Mouse (Mus musculus) CH12.LX (cell line): ENCODE measurements around the gene 4930402H24Rik. TPM values are rescaled to one million over a fixed set of nuclear protein-coding genes. Genes with fewer than 3 reads are reported as not detected.

Source experiments
- DNase-seq: peaks from one replicate; pipeline ENCODE4 v3.0.0-alpha.2; 2013; ENCODE audit errors: extremely low read depth
- H3K27ac ChIP-seq: 2 replicates; pipeline ENCODE4 v1.5.1; 2012; ENCODE audit warnings: low read depth, mild to moderate bottlenecking, control low read depth, moderate library complexity; ENCODE audit not compliant: insufficient read depth
- H3K27me3 ChIP-seq: replicated peaks from 2 replicates; pipeline ENCODE3; 2012; ENCODE audit warnings: inconsistent platforms
- H3K36me3 ChIP-seq, 2 experiments: replicated peaks in 1 of 2; 2 replicates each; pipeline versions ENCODE3 to v1.6.1; 2012; ENCODE audit warnings: inconsistent platforms in 1 of 2, low read length in 1 of 2, mild to moderate bottlenecking in 1 of 2, mixed read lengths in 1 of 2, moderate library complexity in 1 of 2; ENCODE audit not compliant: control insufficient read depth in 1 of 2, insufficient read depth in 1 of 2
- H3K4me1 ChIP-seq, 2 experiments: 2 replicates each; pipeline ENCODE4 v1.6.1; 2012; ENCODE audit warnings: inconsistent platforms in 1 of 2, moderate library complexity in 1 of 2; ENCODE audit not compliant: insufficient read depth in 2 of 2, control insufficient read depth in 1 of 2
- H3K4me2 ChIP-seq: 2 replicates; pipeline ENCODE4 v1.6.1; 2012; ENCODE audit warnings: low read depth, mild to moderate bottlenecking, control low read depth; ENCODE audit not compliant: poor library complexity, insufficient read depth, severe bottlenecking
- H3K4me3 ChIP-seq, 3 experiments: fragments of 150-350 bp in 1 of 3; sonication (generic) in 1 of 3; replicated peaks in 1 of 3; 2 replicates each; pipeline versions ENCODE3 to v1.5.1; 2011 to 2012; ENCODE audit warnings: low read depth in 2 of 3, low read length in 2 of 3, mild to moderate bottlenecking in 2 of 3, moderate library complexity in 2 of 3, control low read depth in 1 of 3, improper control_type of control experiment in 1 of 3, inconsistent platforms in 1 of 3, mixed read lengths in 1 of 3; ENCODE audit not compliant: poor library complexity in 1 of 3
- H3K79me2 ChIP-seq: replicated peaks from 2 replicates; pipeline ENCODE4 v1.6.1; 2012; ENCODE audit warnings: mild to moderate bottlenecking, moderate library complexity; ENCODE audit not compliant: control insufficient read depth, poor library complexity, insufficient read depth, severe bottlenecking; ENCODE audit errors: extremely low read depth
- H3K9ac ChIP-seq: 2 replicates; pipeline ENCODE4 v1.6.1; 2012; ENCODE audit warnings: low read depth, mild to moderate bottlenecking, control low read depth, moderate library complexity; ENCODE audit not compliant: insufficient read depth
- H3K9me3 ChIP-seq: replicated peaks from 2 replicates; pipeline ENCODE3; 2012; ENCODE audit warnings: low read length, inconsistent platforms, mixed read lengths
- BHLHE40 ChIP-seq: IDR thresholded peaks from 2 replicates; pipeline ENCODE4 v1.6.1; 2011; ENCODE audit warnings: mild to moderate bottlenecking, low read depth, low read length, improper control_type of control experiment
- CHD2 ChIP-seq: IDR thresholded peaks from 2 replicates; pipeline ENCODE4 v1.6.1; 2011; ENCODE audit warnings: low read length, improper control_type of control experiment
- CTCF ChIP-seq, 2 experiments: IDR thresholded peaks in 1 of 2; conservative IDR thresholded peaks in 1 of 2; 2 replicates each; pipeline ENCODE4 v1.5.1; 2011 to 2012; ENCODE audit warnings: low read depth in 2 of 2, low read length in 2 of 2, improper control_type of control experiment in 1 of 2, inconsistent platforms in 1 of 2, mild to moderate bottlenecking in 1 of 2, moderate library complexity in 1 of 2
- E2F4 ChIP-seq: IDR thresholded peaks from 2 replicates; pipeline ENCODE4 v1.6.1; 2011; ENCODE audit warnings: low read depth, low read length, improper control_type of control experiment; ENCODE audit not compliant: insufficient replicate concordance
- EP300 ChIP-seq: IDR thresholded peaks from 2 replicates; pipeline ENCODE4 v1.6.1; 2011; ENCODE audit warnings: low read length, improper control_type of control experiment
- ETS1 ChIP-seq: conservative IDR thresholded peaks from 2 replicates; pipeline ENCODE4 v1.6.1; 2012; ENCODE audit warnings: low read depth, mild to moderate bottlenecking, inconsistent platforms, low read length, improper control_type of control experiment, moderate library complexity
- GABPA ChIP-seq: IDR thresholded peaks from 2 replicates; pipeline ENCODE4 v1.6.1; 2012; ENCODE audit warnings: low read depth, low read length, improper control_type of control experiment, inconsistent platforms; ENCODE audit not compliant: insufficient replicate concordance
- KAT2A ChIP-seq: IDR thresholded peaks from 2 replicates; pipeline ENCODE4 v1.6.1; 2012; ENCODE audit warnings: low read length, improper control_type of control experiment, inconsistent platforms; ENCODE audit not compliant: insufficient replicate concordance
- MAZ ChIP-seq: IDR thresholded peaks from 2 replicates; pipeline ENCODE4 v1.6.1; 2012; ENCODE audit warnings: low read depth, mild to moderate bottlenecking, inconsistent platforms, low read length, improper control_type of control experiment, moderate library complexity
- MEF2A ChIP-seq: IDR thresholded peaks from 2 replicates; pipeline ENCODE4 v1.6.1; 2014; ENCODE audit warnings: low read depth, mild to moderate bottlenecking, inconsistent platforms, low read length, improper control_type of control experiment, borderline replicate concordance
- MYC ChIP-seq: IDR thresholded peaks from 2 replicates; pipeline ENCODE4 v1.6.1; 2011; ENCODE audit warnings: low read depth, mild to moderate bottlenecking, improper control_type of control experiment, low read length
- NELFE ChIP-seq: IDR thresholded peaks from 2 replicates; pipeline ENCODE4 v1.6.1; 2011; ENCODE audit warnings: low read depth, low read length, improper control_type of control experiment
- NRF1 ChIP-seq: IDR thresholded peaks from 2 replicates; pipeline ENCODE4 v1.6.1; 2014; ENCODE audit warnings: low read depth, mild to moderate bottlenecking, inconsistent platforms, low read length, improper control_type of control experiment, moderate library complexity
- RAD21 ChIP-seq: IDR thresholded peaks from 2 replicates; pipeline ENCODE4 v1.6.1; 2011; ENCODE audit warnings: low read depth, mild to moderate bottlenecking, low read length, improper control_type of control experiment, moderate library complexity
- RCOR1 ChIP-seq: conservative IDR thresholded peaks from 2 replicates; pipeline ENCODE4 v1.6.1; 2012; ENCODE audit warnings: low read depth, mild to moderate bottlenecking, inconsistent platforms, low read length, improper control_type of control experiment
- SIN3A ChIP-seq: IDR thresholded peaks from 2 replicates; pipeline ENCODE4 v1.6.1; 2012; ENCODE audit warnings: low read length, improper control_type of control experiment, inconsistent platforms
- SMC3 ChIP-seq: IDR thresholded peaks from 2 replicates; pipeline ENCODE4 v1.6.1; 2011; ENCODE audit warnings: low read depth, low read length, improper control_type of control experiment
- TBP ChIP-seq: conservative IDR thresholded peaks from 2 replicates; pipeline ENCODE4 v1.6.1; 2011; ENCODE audit warnings: low read depth, low read length, improper control_type of control experiment
- USF1 ChIP-seq: IDR thresholded peaks from 2 replicates; pipeline ENCODE4 v1.6.1; 2014; ENCODE audit warnings: low read depth, mild to moderate bottlenecking, inconsistent platforms, low read length, improper control_type of control experiment
- ZC3H11A ChIP-seq: IDR thresholded peaks from 2 replicates; pipeline ENCODE4 v1.6.1; 2012; ENCODE audit warnings: low read depth, mild to moderate bottlenecking, inconsistent platforms, low read length, improper control_type of control experiment
- ZKSCAN1 ChIP-seq: IDR thresholded peaks from 2 replicates; pipeline ENCODE4 v1.6.1; 2012; ENCODE audit warnings: low read depth, inconsistent platforms, low read length, improper control_type of control experiment, borderline replicate concordance
- ZMIZ1 ChIP-seq: IDR thresholded peaks from 2 replicates; pipeline ENCODE4 v1.6.1; 2012; ENCODE audit warnings: low read depth, mild to moderate bottlenecking, inconsistent platforms, low read length, improper control_type of control experiment
- ZNF384 ChIP-seq: IDR thresholded peaks from 2 replicates; pipeline ENCODE4 v1.6.1; 2012; ENCODE audit warnings: low read depth, low read length, improper control_type of control experiment, inconsistent platforms
- dilution Hi-C: fragments of 300-500 bp; cut with MboI; formaldehyde crosslinking; loops from 2 replicates; pipeline ENCODE4 v1.14.3; 2020; ENCODE audit warnings: low sequenced_read_pairs; ENCODE audit not compliant: extremely low pct_unique_long_range_greater_than_20kb, extremely low pct_ligation_motif_present
- in situ Hi-C: fragments of 300-500 bp; cut with MboI; formaldehyde crosslinking; loops from 3 replicates; pipeline ENCODE4 v1.14.3; 2019; ENCODE audit warnings: low sequenced_read_pairs, low pct_ligation_motif_present, low pct_unique_long_range_greater_than_20kb, mixed read lengths
- polyA plus RNA-seq: library from polyadenylated mRNA; unstranded; fragments of >175 nt; gene quantifications from 2 replicates; pipeline ENCODE4 v1.2.1, GENCODE M21; 2012; ENCODE audit warnings: low read depth; ENCODE audit not compliant: insufficient read length
- total RNA-seq, 2 experiments: library from RNA; depleted of rRNA; stranded (reverse); fragments of 300-350 nt in 1 of 2; fragments of >200 nt in 1 of 2; gene quantifications; 2 replicates each; pipeline ENCODE4 v1.2.3; 2012 to 2014

Gene 4930402H24Rik
- total and polyA plus RNA-seq, 3 experiments, result 4.2 to 4.8 (median 4.2) TPM

DNA sequence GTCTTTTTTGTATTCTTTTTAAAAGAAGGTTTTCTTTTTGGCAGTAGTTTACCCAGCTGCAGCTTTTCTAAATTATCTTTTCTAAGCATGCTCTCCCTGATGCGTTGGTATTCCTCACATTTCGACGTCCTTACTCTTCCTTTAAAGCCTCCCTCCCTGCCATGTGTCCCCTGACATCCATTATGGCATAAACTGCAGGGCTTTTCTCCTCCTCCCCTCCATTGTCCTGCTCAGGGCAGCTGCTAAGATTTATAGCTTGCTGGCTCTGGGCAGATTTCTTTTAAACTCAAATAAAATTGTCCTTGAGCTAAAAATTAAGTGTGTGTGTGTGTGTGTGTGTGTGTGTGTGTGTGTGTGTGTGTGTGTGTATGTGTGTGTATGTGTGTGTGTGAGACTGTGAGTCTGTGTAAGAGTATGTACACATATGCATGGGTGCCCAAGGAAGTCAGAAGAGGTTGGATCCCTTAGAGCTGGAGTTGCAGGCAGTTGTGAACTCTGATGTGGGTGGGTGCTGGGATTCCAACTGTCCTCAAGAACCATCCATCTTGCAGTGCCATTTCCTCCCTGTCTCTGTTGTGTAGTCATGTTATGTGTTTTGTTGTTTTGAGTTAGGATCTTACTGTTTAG, 10.4 kb upstream of the 4930402H24Rik start:
- Histone ChIP-seq H3K9me3 (no peaks in the 10 kb centered on the region), H3K4me2 (no peak overlapping the region), H3K9ac (no peak overlapping the region), H3K36me3 (peaks cover 0 to 2% of the 10 kb centered on the region in 2 experiments), H3K79me2 (no peaks in the 10 kb centered on the region), H3K27ac (no peak overlapping the region), H3K4me3 (no peak overlapping the region), H3K4me1 (no peaks in the 10 kb centered on the region), H3K27me3 (no peaks in the 10 kb centered on the region)
- in situ Hi-C loops, result no loop called here
- DNase-seq, result no peak
- TF ChIP-seq NRF1, result no peak
- TF ChIP-seq MYC, result no peak
- no peak for TF ChIP-seq TBP
- TF ChIP-seq ZNF384, result no peak
- TF ChIP-seq GABPA, result no peak
- no peak for TF ChIP-seq ZKSCAN1
- no peak for TF ChIP-seq KAT2A
- TF ChIP-seq RCOR1, result no peak
- TF ChIP-seq MEF2A, result no peak
- TF ChIP-seq EP300, result no peak
- TF ChIP-seq USF1, result no peak
- dilution Hi-C loops, result no loop called here

DNA sequence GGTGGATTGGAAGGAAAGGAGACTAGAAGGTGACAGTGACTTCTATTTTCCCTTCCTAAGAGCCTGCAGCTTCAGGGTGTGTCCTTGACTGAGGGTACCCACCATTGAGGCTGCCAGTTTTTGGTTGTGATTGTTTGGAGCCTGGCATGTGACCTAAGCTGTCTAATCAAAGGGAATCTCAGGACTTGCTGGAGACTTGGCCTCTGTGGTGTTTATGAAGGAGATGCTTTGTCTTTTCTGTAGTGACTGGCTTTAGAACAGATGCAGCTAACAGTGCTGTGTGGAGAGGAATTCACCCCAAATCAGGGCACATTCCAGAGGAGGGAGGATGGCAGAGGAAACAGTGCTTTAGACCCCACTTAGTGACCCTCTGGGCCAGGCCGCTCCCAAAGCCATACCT, 8.7 kb upstream of the 4930402H24Rik start:
- no peak overlapping the region for H3K9ac ChIP-seq
- H3K4me2 ChIP-seq, result no peak overlapping the region
- DNase-seq, result no peak
- no peaks in the 10 kb centered on the region for H3K79me2 ChIP-seq
- H3K4me1 ChIP-seq, result no peaks in the 10 kb centered on the region
- in situ Hi-C loops (no loop called here), dilution Hi-C loops (no loop called here)
- H3K27ac ChIP-seq, result no peak overlapping the region
- TF ChIP-seq NELFE, result no peak
- no peak for TF ChIP-seq E2F4
- no peak for TF ChIP-seq KAT2A
- TF ChIP-seq GABPA, result no peak
- no peak for TF ChIP-seq CHD2
- TF ChIP-seq EP300, result no peak
- no peak for TF ChIP-seq ZMIZ1
- TF ChIP-seq CTCF (conservative IDR thresholded peaks at IDR 0.05 in 1 of 2, IDR thresholded peaks at IDR 0.05 in 1 of 2; ENCODE audit: low read depth in 2 of 2, low read length in 2 of 2), result no peak
- no peak for TF ChIP-seq SMC3
- TF ChIP-seq USF1, result no peak
- TF ChIP-seq BHLHE40, result no peak
- no peak for TF ChIP-seq TBP
- TF ChIP-seq RAD21, result no peak
- TF ChIP-seq MEF2A, result no peak
- TF ChIP-seq MAZ, result no peak
- TF ChIP-seq ZC3H11A, result no peak
- TF ChIP-seq ETS1, result no peak
- TF ChIP-seq SIN3A, result no peak
- H3K9me3 ChIP-seq, result no peaks in the 10 kb centered on the region
- no peak overlapping the region for H3K4me3 ChIP-seq
- H3K36me3 ChIP-seq, result peaks cover 0 to 4% of the 10 kb centered on the region in 2 experiments
- H3K27me3 ChIP-seq, result no peaks in the 10 kb centered on the region
